Mouse (Mus musculus): ENCODE measurements around the gene Rasl11b. TPM values are rescaled to one million over a fixed set of nuclear protein-coding genes. Genes with fewer than 3 reads are reported as not detected.

Rasl11b gene
- polyA plus RNA-seq, 1 experiment = 10.1 TPM

DNA sequence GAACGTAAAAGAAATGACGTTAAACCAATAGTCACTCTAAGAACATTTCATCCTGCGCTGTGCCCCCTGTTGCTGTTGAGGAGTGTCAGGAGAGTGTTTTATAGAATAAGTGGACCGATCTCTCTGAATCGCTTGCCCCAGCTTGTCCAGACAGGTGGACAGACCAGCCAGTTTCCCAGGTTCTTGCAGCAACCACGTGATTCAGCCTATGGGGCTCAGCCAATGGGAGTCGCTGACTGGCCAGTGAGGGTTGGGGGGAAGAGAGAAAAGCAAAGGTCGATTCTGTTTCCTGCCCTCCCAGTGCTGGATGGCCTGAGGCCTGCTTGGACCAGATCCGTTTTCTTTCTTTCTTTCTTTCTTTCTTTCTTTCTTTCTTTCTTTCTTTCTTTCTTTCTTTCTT lies 23.3 kb upstream of the Rasl11b start:
- WGBS = 64% methylated on average over 9 of the region's 9 CpGs

GRCm38 (mm10) chr5:74172208-74172607 lies 22.9 kb upstream of the Rasl11b start:
- Histone ChIP-seq H3K4me1 (ENCODE audit: control insufficient read depth, insufficient read depth, insufficient read length, low read length) (no peaks in the 10 kb centered on the region; the same call in 1 of the 2 replicates), H3K27me3 (ENCODE audit: control insufficient read depth, insufficient read depth, low read length) (no peaks in the 10 kb centered on the region), H3K4me3 (ENCODE audit: low read depth, low read length) (no peak overlapping the region), H3K27ac (ENCODE audit: insufficient read depth, low read depth, low read length) (no peak overlapping the region), H3K36me3 (ENCODE audit: control insufficient read depth, insufficient read depth, low read length) (no peaks in the 10 kb centered on the region)
- 71% methylated on average over 12 of the region's 12 CpGs for WGBS
- no peak for TF ChIP-seq CTCF (IDR thresholded peaks at IDR 0.05; ENCODE audit: extremely low read depth, insufficient read length, insufficient replicate concordance, low read depth, low read length)
- no peak for TF ChIP-seq POLR2A (IDR thresholded peaks at IDR 0.05; ENCODE audit: low read depth, low read length)

More for the DNA sequence above, 23.3 kb upstream of the Rasl11b start:
- Histone ChIP-seq H3K4me3 (ENCODE audit: low read depth, low read length) (no peak overlapping the region), H3K36me3 (ENCODE audit: control insufficient read depth, insufficient read depth, low read length) (no peaks in the 10 kb centered on the region), H3K4me1 (ENCODE audit: control insufficient read depth, insufficient read depth, insufficient read length, low read length) (no peaks in the 10 kb centered on the region; the same call in 1 of the 2 replicates), H3K27me3 (ENCODE audit: control insufficient read depth, insufficient read depth, low read length) (no peaks in the 10 kb centered on the region), H3K27ac (ENCODE audit: insufficient read depth, low read depth, low read length) (no peak overlapping the region)
- TF ChIP-seq POLR2A (IDR thresholded peaks at IDR 0.05; ENCODE audit: low read depth, low read length) (no peak), CTCF (IDR thresholded peaks at IDR 0.05; ENCODE audit: extremely low read depth, insufficient read length, insufficient replicate concordance, low read depth, low read length) (no peak)

- Histone ChIP-seq H3K27ac (ENCODE audit: insufficient read depth, low read depth, low read length) (no peak overlapping the region), H3K4me1 (ENCODE audit: control insufficient read depth, insufficient read depth, insufficient read length, low read length) (no peaks in the 10 kb centered on the region; the same call in 1 of the 2 replicates), H3K27me3 (ENCODE audit: control insufficient read depth, insufficient read depth, low read length) (no peaks in the 10 kb centered on the region), H3K36me3 (ENCODE audit: control insufficient read depth, insufficient read depth, low read length) (no peaks in the 10 kb centered on the region), H3K4me3 (ENCODE audit: low read depth, low read length) (no peak overlapping the region)
- TF ChIP-seq POLR2A (IDR thresholded peaks at IDR 0.05; ENCODE audit: low read depth, low read length) = no peak
- WGBS = 82% methylated on average over 18 of the region's 18 CpGs
Observed at GRCm38 (mm10) chr5:74173162-74173844, 21.8 kb upstream of the Rasl11b start.

- TF ChIP-seq CTCF (IDR thresholded peaks at IDR 0.05; ENCODE audit: extremely low read depth, insufficient read length, insufficient replicate concordance, low read depth, low read length) = no peak
- TF ChIP-seq POLR2A (IDR thresholded peaks at IDR 0.05; ENCODE audit: low read depth, low read length) = no peak
- no peaks in the 10 kb centered on the region for H3K36me3 ChIP-seq (ENCODE audit: control insufficient read depth, insufficient read depth, low read length)
- H3K4me1 ChIP-seq (ENCODE audit: control insufficient read depth, insufficient read depth, insufficient read length, low read length) = no peaks in the 10 kb centered on the region; the same call in 1 of the 2 replicates
- H3K4me3 ChIP-seq (ENCODE audit: low read depth, low read length) = no peak overlapping the region
- no peak overlapping the region for H3K27ac ChIP-seq (ENCODE audit: insufficient read depth, low read depth, low read length)
- 54% methylated on average over 14 of the region's 14 CpGs for whole genome bisulfite sequencing
- H3K27me3 ChIP-seq (ENCODE audit: control insufficient read depth, insufficient read depth, low read length) = no peaks in the 10 kb centered on the region
Observed at GRCm38 (mm10) chr5:74175526-74176270, 19.4 kb upstream of the Rasl11b start.

DNA sequence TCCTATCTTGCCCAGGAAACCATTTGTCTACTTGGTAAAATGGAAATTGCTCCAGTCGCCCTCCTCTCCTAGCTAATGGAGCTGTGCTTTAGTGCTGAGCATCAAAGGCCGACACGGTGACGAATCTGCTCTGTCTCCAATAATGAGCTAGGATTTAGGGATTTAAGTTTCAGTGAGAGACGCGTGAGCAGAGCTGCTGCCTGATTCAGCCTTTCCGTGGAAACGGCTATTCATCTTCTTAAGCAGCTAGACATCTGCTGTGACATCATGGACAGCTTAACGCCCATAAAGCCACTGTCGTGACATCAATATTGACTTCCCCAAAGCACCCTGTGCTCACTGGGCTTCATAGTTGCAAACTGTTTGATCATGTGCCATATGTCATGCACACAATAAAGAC lies 14.9 kb upstream of the Rasl11b start:
- 88% methylated on average over 10 of the region's 10 CpGs for WGBS

GRCm38 (mm10) chr5:74183118-74183517 lies 12.0 kb upstream of the Rasl11b start:
- H3K4me1 ChIP-seq (ENCODE audit: control insufficient read depth, insufficient read depth, insufficient read length, low read length) = no peaks in the 10 kb centered on the region; the same call in 1 of the 2 replicates
- H3K4me3 ChIP-seq (ENCODE audit: low read depth, low read length) = no peak overlapping the region
- H3K36me3 ChIP-seq (ENCODE audit: control insufficient read depth, insufficient read depth, low read length) = no peaks in the 10 kb centered on the region
- TF ChIP-seq POLR2A (IDR thresholded peaks at IDR 0.05; ENCODE audit: low read depth, low read length) (no peak), CTCF (IDR thresholded peaks at IDR 0.05; ENCODE audit: extremely low read depth, insufficient read length, insufficient replicate concordance, low read depth, low read length) (no peak)
- no peak overlapping the region for H3K27ac ChIP-seq (ENCODE audit: insufficient read depth, low read depth, low read length)
- no peaks in the 10 kb centered on the region for H3K27me3 ChIP-seq (ENCODE audit: control insufficient read depth, insufficient read depth, low read length)
- 48% methylated on average over 10 of the region's 10 CpGs for WGBS

More for the DNA sequence above, 14.9 kb upstream of the Rasl11b start:
- TF ChIP-seq POLR2A (IDR thresholded peaks at IDR 0.05; ENCODE audit: low read depth, low read length) = no peak
- no peaks in the 10 kb centered on the region for H3K27me3 ChIP-seq (ENCODE audit: control insufficient read depth, insufficient read depth, low read length)
- no peak overlapping the region for H3K4me3 ChIP-seq (ENCODE audit: low read depth, low read length)
- H3K27ac ChIP-seq (ENCODE audit: insufficient read depth, low read depth, low read length) = no peak overlapping the region
- H3K36me3 ChIP-seq (ENCODE audit: control insufficient read depth, insufficient read depth, low read length) = no peaks in the 10 kb centered on the region
- H3K4me1 ChIP-seq (ENCODE audit: control insufficient read depth, insufficient read depth, insufficient read length, low read length) = no peaks in the 10 kb centered on the region; the same call in none of the 2 replicates

DNA sequence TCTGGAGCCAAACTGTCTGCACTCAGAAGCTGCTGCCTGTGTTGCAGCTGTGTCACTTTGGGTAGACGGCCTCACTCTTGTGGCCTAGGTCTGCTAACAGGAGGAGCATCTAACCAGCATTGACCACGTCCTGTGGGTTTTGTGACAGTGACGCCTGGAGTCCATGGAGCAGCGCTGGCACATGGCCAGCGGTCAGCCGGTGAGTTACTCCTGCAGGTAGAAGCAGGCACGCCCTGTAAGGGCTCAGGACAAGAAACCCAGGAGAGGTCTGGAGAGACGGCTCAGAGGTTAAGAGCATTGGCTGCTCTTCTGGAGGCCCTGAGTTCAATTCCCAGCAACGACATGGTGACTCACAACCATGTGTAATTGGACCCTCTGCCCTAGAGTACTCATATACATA lies 10.5 kb upstream of the Rasl11b start:
- no peak overlapping the region for H3K4me3 ChIP-seq (ENCODE audit: low read depth, low read length)
- no peak for TF ChIP-seq POLR2A (IDR thresholded peaks at IDR 0.05; ENCODE audit: low read depth, low read length)
- TF ChIP-seq CTCF (IDR thresholded peaks at IDR 0.05; ENCODE audit: extremely low read depth, insufficient read length, insufficient replicate concordance, low read depth, low read length) = no peak
- no peaks in the 10 kb centered on the region; the same call in 1 of the 2 replicates for H3K4me1 ChIP-seq (ENCODE audit: control insufficient read depth, insufficient read depth, insufficient read length, low read length)
- 66% methylated on average over 9 of the region's 9 CpGs for WGBS
- H3K27ac ChIP-seq (ENCODE audit: insufficient read depth, low read depth, low read length) = no peak overlapping the region
- no peaks in the 10 kb centered on the region for H3K27me3 ChIP-seq (ENCODE audit: control insufficient read depth, insufficient read depth, low read length)
- no peaks in the 10 kb centered on the region for H3K36me3 ChIP-seq (ENCODE audit: control insufficient read depth, insufficient read depth, low read length)

Data from small intestine, adult 2 months (tissue).